Mouse (Mus musculus) CH12.LX (cell line): ENCODE data around the gene Tulp1. TPM values are rescaled to one million over a fixed set of nuclear protein-coding genes. Genes with fewer than 3 reads are reported as not detected.
A peak's percentile ranks its signal among the peaks of the same experiment; 100 is the strongest.
"Not testable (repeated sequence)": the region's sequence is repeated elsewhere in the genome, so short reads cannot be mapped to it uniquely, and the experiment has no call there.

Source experiments
- DNase-seq: peaks from one replicate; pipeline ENCODE4 v3.0.0-alpha.2; 2013; ENCODE audit errors: extremely low read depth
- H3K27ac ChIP-seq: 2 replicates; pipeline ENCODE4 v1.5.1; 2012; ENCODE audit warnings: low read depth, mild to moderate bottlenecking, control low read depth, moderate library complexity; ENCODE audit not compliant: insufficient read depth
- H3K27me3 ChIP-seq: replicated peaks from 2 replicates; pipeline ENCODE3; 2012; ENCODE audit warnings: inconsistent platforms
- H3K36me3 ChIP-seq, 2 experiments: replicated peaks in 1 of 2; 2 replicates each; pipeline versions ENCODE3 to v1.6.1; 2012; ENCODE audit warnings: inconsistent platforms in 1 of 2, low read length in 1 of 2, mild to moderate bottlenecking in 1 of 2, mixed read lengths in 1 of 2, moderate library complexity in 1 of 2; ENCODE audit not compliant: control insufficient read depth in 1 of 2, insufficient read depth in 1 of 2
- H3K4me1 ChIP-seq, 2 experiments: 2 replicates each; pipeline ENCODE4 v1.6.1; 2012; ENCODE audit warnings: inconsistent platforms in 1 of 2, moderate library complexity in 1 of 2; ENCODE audit not compliant: insufficient read depth in 2 of 2, control insufficient read depth in 1 of 2
- H3K4me2 ChIP-seq: 2 replicates; pipeline ENCODE4 v1.6.1; 2012; ENCODE audit warnings: low read depth, mild to moderate bottlenecking, control low read depth; ENCODE audit not compliant: poor library complexity, insufficient read depth, severe bottlenecking
- H3K4me3 ChIP-seq, 3 experiments: fragments of 150-350 bp in 1 of 3; sonication (generic) in 1 of 3; replicated peaks in 1 of 3; 2 replicates each; pipeline versions ENCODE3 to v1.5.1; 2011 to 2012; ENCODE audit warnings: low read depth in 2 of 3, low read length in 2 of 3, mild to moderate bottlenecking in 2 of 3, moderate library complexity in 2 of 3, control low read depth in 1 of 3, improper control_type of control experiment in 1 of 3, inconsistent platforms in 1 of 3, mixed read lengths in 1 of 3; ENCODE audit not compliant: poor library complexity in 1 of 3
- H3K79me2 ChIP-seq: replicated peaks from 2 replicates; pipeline ENCODE4 v1.6.1; 2012; ENCODE audit warnings: mild to moderate bottlenecking, moderate library complexity; ENCODE audit not compliant: control insufficient read depth, poor library complexity, insufficient read depth, severe bottlenecking; ENCODE audit errors: extremely low read depth
- H3K9ac ChIP-seq: 2 replicates; pipeline ENCODE4 v1.6.1; 2012; ENCODE audit warnings: low read depth, mild to moderate bottlenecking, control low read depth, moderate library complexity; ENCODE audit not compliant: insufficient read depth
- H3K9me3 ChIP-seq: replicated peaks from 2 replicates; pipeline ENCODE3; 2012; ENCODE audit warnings: low read length, inconsistent platforms, mixed read lengths
- BHLHE40 ChIP-seq: IDR thresholded peaks from 2 replicates; pipeline ENCODE4 v1.6.1; 2011; ENCODE audit warnings: mild to moderate bottlenecking, low read depth, low read length, improper control_type of control experiment
- EP300 ChIP-seq: IDR thresholded peaks from 2 replicates; pipeline ENCODE4 v1.6.1; 2011; ENCODE audit warnings: low read length, improper control_type of control experiment
- IRF4 ChIP-seq: IDR thresholded peaks from 2 replicates; pipeline ENCODE4 v1.6.1; 2014; ENCODE audit warnings: low read depth, mild to moderate bottlenecking, inconsistent platforms, low read length, improper control_type of control experiment
- JUND ChIP-seq: conservative IDR thresholded peaks from 2 replicates; pipeline ENCODE4 v1.6.1; 2011; ENCODE audit warnings: low read depth, low read length, improper control_type of control experiment
- MAFK ChIP-seq: IDR thresholded peaks from 2 replicates; pipeline ENCODE4 v1.6.1; 2011; ENCODE audit warnings: low read length, improper control_type of control experiment; ENCODE audit not compliant: insufficient replicate concordance
- MXI1 ChIP-seq: IDR thresholded peaks from 2 replicates; pipeline ENCODE4 v1.6.1; 2011; ENCODE audit warnings: mild to moderate bottlenecking, low read depth, low read length, improper control_type of control experiment
- MYC ChIP-seq: IDR thresholded peaks from 2 replicates; pipeline ENCODE4 v1.6.1; 2011; ENCODE audit warnings: low read depth, mild to moderate bottlenecking, improper control_type of control experiment, low read length
- NRF1 ChIP-seq: IDR thresholded peaks from 2 replicates; pipeline ENCODE4 v1.6.1; 2014; ENCODE audit warnings: low read depth, mild to moderate bottlenecking, inconsistent platforms, low read length, improper control_type of control experiment, moderate library complexity
- POLR2A ChIP-seq: IDR thresholded peaks from 2 replicates; pipeline ENCODE4 v1.6.1; 2011; ENCODE audit warnings: low read depth, mild to moderate bottlenecking, improper control_type of control experiment, low read length
- POLR2AphosphoS2 ChIP-seq: IDR thresholded peaks from 2 replicates; pipeline ENCODE4 v1.6.1; 2011; ENCODE audit warnings: low read depth, low read length, improper control_type of control experiment
- SIN3A ChIP-seq: IDR thresholded peaks from 2 replicates; pipeline ENCODE4 v1.6.1; 2012; ENCODE audit warnings: low read length, improper control_type of control experiment, inconsistent platforms
- TCF12 ChIP-seq: IDR thresholded peaks from 2 replicates; pipeline ENCODE4 v1.6.1; 2014; ENCODE audit warnings: low read depth, mild to moderate bottlenecking, inconsistent platforms, low read length, improper control_type of control experiment
- dilution Hi-C: fragments of 300-500 bp; cut with MboI; formaldehyde crosslinking; loops from 2 replicates; pipeline ENCODE4 v1.14.3; 2020; ENCODE audit warnings: low sequenced_read_pairs; ENCODE audit not compliant: extremely low pct_unique_long_range_greater_than_20kb, extremely low pct_ligation_motif_present
- in situ Hi-C: fragments of 300-500 bp; cut with MboI; formaldehyde crosslinking; loops from 3 replicates; pipeline ENCODE4 v1.14.3; 2019; ENCODE audit warnings: low sequenced_read_pairs, low pct_ligation_motif_present, low pct_unique_long_range_greater_than_20kb, mixed read lengths
- polyA plus RNA-seq: library from polyadenylated mRNA; unstranded; fragments of >175 nt; gene quantifications from 2 replicates; pipeline ENCODE4 v1.2.1, GENCODE M21; 2012; ENCODE audit warnings: low read depth; ENCODE audit not compliant: insufficient read length
- total RNA-seq, 2 experiments: library from RNA; depleted of rRNA; stranded (reverse); fragments of 300-350 nt in 1 of 2; fragments of >200 nt in 1 of 2; gene quantifications; 2 replicates each; pipeline ENCODE4 v1.2.3; 2012 to 2014

Gene Tulp1
- total and polyA plus RNA-seq, 3 experiments: not detected

- TF ChIP-seq BHLHE40 (0 out of 2 replicates have a peak, but pooled peaks have one; percentile 5), NRF1 (no peak), MXI1 (no peak), POLR2AphosphoS2 (peak; percentile 59; the same call in 1 of the 2 replicates), EP300 (no peak), MAFK (no peak), JUND (no peak; the same call in 1 of the 2 replicates)
Observed at GRCm38 (mm10) chr17:28331241-28332112, 33.5 kb downstream of the Tulp1 start (continued).

- Histone ChIP-seq H3K79me2 (peaks cover 15% of the 10 kb centered on the region), H3K36me3 (peaks cover 30 to 50% of the 10 kb centered on the region in 2 experiments), H3K4me1 (peaks cover 13 to 28% of the 10 kb centered on the region in 2 experiments), H3K9ac (peak overlapping the region; percentile 10; the same call in 1 of the 2 replicates), H3K4me2 (peak overlapping the region; percentile 88; the same call in 1 of the 2 replicates), H3K27me3 (peaks cover 18% of the 10 kb centered on the region), H3K4me3 (peak overlapping the region in 2 of 3 experiments; percentile 41 to 100)
- in situ Hi-C loops, dilution Hi-C loops, H3K27ac ChIP-seq, H3K9me3 ChIP-seq, DNase-seq: not testable (repeated sequence)
Observed at GRCm38 (mm10) chr17:28330590-28330989, 34.4 kb downstream of the Tulp1 start.

GRCm38 (mm10) chr17:28330232-28330546 is 34.8 kb downstream of the Tulp1 start:
- in situ Hi-C loops: no loop called here
- H3K27me3 ChIP-seq: peaks cover 14% of the 10 kb centered on the region
- peak overlapping the region; percentile 98 for H3K9ac ChIP-seq
- no peaks in the 10 kb centered on the region for H3K9me3 ChIP-seq
- peaks cover 32 to 54% of the 10 kb centered on the region in 2 experiments for H3K36me3 ChIP-seq
- no peak overlapping the region for H3K27ac ChIP-seq
- H3K4me2 ChIP-seq: peak overlapping the region; percentile 88
- H3K79me2 ChIP-seq: peaks cover 15% of the 10 kb centered on the region
- dilution Hi-C loops: no loop called here
- peak overlapping the region; percentile 90 to 100 (median 93) for H3K4me3 ChIP-seq
- TF ChIP-seq MYC (no peak), POLR2AphosphoS2 (peak; percentile 89), TCF12 (no peak), EP300 (no peak), SIN3A (no peak; the same call in 1 of the 2 replicates), POLR2A (peak; percentile 50), IRF4 (no peak)
- peaks cover 13 to 26% of the 10 kb centered on the region in 2 experiments for H3K4me1 ChIP-seq
- no peak for DNase-seq
